Mouse (Mus musculus) lung, adult 2 months (tissue): ENCODE results near the gene Exosc9. TPM values are rescaled to one million over a fixed set of nuclear protein-coding genes. Genes with fewer than 3 reads are reported as not detected.

ENCODE experiments used
- DNase-seq: peaks from one replicate; pipeline ENCODE4 v3.0.0; 2022
- H3K4me1 ChIP-seq: fragments of 200-500 bp; 2 replicates; pipeline ENCODE4 v1.6.1; 2011; ENCODE audit warnings: low read length; ENCODE audit not compliant: control insufficient read depth, insufficient read depth
- H3K4me3 ChIP-seq: fragments of 200-500 bp; replicated peaks from 2 replicates; pipeline ENCODE3; 2011; ENCODE audit warnings: low read depth, mild to moderate bottlenecking, control low read depth, low read length; ENCODE audit errors: extremely low read depth
- CTCF ChIP-seq: fragments of 200-500 bp; IDR thresholded peaks from 2 replicates; pipeline ENCODE4 v1.5.1; 2011; ENCODE audit warnings: mild to moderate bottlenecking, low read length, control low read depth; ENCODE audit not compliant: insufficient read depth
- POLR2A ChIP-seq: fragments of 200-500 bp; IDR thresholded peaks from 2 replicates; pipeline ENCODE4 v1.6.1; 2011; ENCODE audit warnings: low read depth, mild to moderate bottlenecking, control low read depth, low read length, borderline replicate concordance; ENCODE audit errors: extremely low read depth
- WGBS: fragments of 180-500 bp; shearing (Covaris S2); methylation state at CpG from one replicate; pipeline ENCODE4 v1.1.7; 2018; 5-methylcytosine and 5-hydroxymethylcytosine counted together
- polyA plus RNA-seq: library from polyadenylated mRNA; depleted of rRNA; stranded (reverse); fragments of >200 nt; gene quantifications from 2 replicates; pipeline ENCODE4 v1.2.3, GENCODE M21; 2012; rRNA removed

Exosc9 gene
- polyA plus RNA-seq, 1 experiment: 9.5 TPM

DNA sequence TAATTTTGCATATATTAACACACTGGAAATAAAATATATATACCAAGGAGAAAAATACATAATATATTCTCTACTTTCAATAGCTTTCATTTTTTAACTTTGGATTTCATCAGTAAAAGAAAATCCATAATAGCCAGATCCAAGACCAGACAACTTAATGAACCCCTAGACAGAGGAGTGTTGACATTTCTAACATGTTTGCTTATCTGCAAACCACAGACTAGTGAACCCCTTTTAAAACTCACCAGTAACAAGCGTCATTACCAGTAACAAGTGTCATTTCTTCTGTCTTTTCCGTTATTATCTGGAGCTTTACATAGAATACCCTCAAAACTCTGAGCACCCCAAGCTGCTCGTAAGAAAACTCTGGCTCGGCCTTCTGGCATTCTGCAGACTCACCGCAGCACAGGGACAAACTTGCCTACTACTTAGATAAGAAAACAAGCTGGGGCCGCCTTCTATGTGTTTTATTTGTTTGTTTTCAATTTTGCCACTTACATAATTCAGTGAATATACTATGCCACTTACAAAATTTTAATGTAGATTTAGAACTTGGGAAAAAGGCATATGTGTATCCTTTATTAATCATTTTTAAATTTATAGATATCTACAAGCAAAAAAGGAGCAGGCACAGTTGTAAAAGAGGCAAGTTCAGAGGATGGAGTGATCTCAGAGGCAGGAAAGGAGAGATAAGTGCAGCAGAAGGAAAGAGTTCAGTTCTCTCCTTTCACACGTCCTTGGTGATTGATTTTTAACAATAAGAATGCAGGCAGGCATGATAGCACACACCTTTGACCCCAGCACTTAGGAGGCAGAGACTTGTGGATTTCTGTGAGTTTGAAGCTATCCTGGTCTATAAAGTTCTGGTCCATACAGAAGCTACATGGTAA lies 53.7 kb downstream of the Exosc9 start:
- no peak for TF ChIP-seq POLR2A
- TF ChIP-seq CTCF: no peak
- no peaks in the 10 kb centered on the region for H3K4me1 ChIP-seq
- no peak for DNase-seq
- H3K4me3 ChIP-seq: no peak overlapping the region
- 85% methylated on average over 7 of the region's 7 CpGs for WGBS

DNA sequence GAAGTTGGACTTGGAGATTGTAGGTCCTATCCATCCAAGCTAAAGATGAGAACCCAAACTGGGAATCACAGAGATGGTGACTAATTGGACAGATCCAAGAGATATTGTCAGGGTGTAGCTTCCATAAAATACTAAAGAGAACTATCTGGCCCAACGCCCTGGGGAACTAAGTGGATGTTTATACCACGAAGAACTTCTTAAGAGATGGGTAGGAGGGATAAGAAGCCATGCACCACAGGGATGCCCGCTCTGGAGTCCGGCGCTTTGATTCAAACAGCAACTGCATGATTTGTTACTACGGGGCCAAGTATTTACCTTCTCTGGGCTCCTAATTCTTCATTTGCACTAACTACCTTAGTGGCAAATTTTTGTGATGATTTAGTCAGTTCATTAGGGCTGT lies 60.3 kb downstream of the Exosc9 start:
- DNase-seq: no peak
- Histone ChIP-seq H3K4me3 (peak overlapping the region; percentile 75), H3K4me1 (0 out of 2 replicates have a peak, but pooled peaks cover 3% of the 10 kb centered on the region)
- TF ChIP-seq POLR2A: no peak
- TF ChIP-seq CTCF: no peak
- 7% methylated on average over 6 of the region's 6 CpGs for WGBS

- TF ChIP-seq POLR2A (peak; percentile 56; the same call in 1 of the 2 replicates), CTCF (no peak)
- 2% methylated on average over 38 of the region's 38 CpGs for WGBS
- peak; percentile 84 for DNase-seq
Observed at GRCm38 (mm10) chr3:36613202-36613907, 60.9 kb downstream of the Exosc9 start, which contains the start of gene Bbs7. Gene Bbs7 (minus strand): TSS chr3:36613477.

GRCm38 (mm10) chr3:36613908-36614255 lies 61.5 kb downstream of the Exosc9 start:
- WGBS: 53% methylated on average over 5 of the region's 5 CpGs
- H3K4me3 ChIP-seq: no peak overlapping the region
- no peak for DNase-seq

More at GRCm38 (mm10) chr3:36613202-36613907, 60.9 kb downstream of the Exosc9 start, which contains the start of gene Bbs7:
- 0 out of 2 replicates have a peak, but pooled peaks cover 3% of the 10 kb centered on the region for H3K4me1 ChIP-seq
- H3K4me3 ChIP-seq: peak within 1 kb of the TSS; percentile 75

More at GRCm38 (mm10) chr3:36613908-36614255, 61.5 kb downstream of the Exosc9 start:
- H3K4me1 ChIP-seq: 0 out of 2 replicates have a peak, but pooled peaks cover 3% of the 10 kb centered on the region
- TF ChIP-seq CTCF: no peak
- TF ChIP-seq POLR2A: no peak

Other genes starting within 250 kb of the Exosc9 start
- gene Anxa5, start 76.7 kb upstream of the Exosc9 start, polyA plus RNA-seq: 1,219 and 1,294 TPM in 2 replicates
- 2.6 and 4.1 TPM in 2 replicates for gene 1810062G17Rik, start 76.7 kb upstream of the Exosc9 start, polyA plus RNA-seq
- gene Gm11549, start 30.8 kb upstream of the Exosc9 start, polyA plus RNA-seq: 0.04 TPM in 1 of 2 replicates, not detected in the other
- gene Ccna2, start 19.5 kb downstream of the Exosc9 start, polyA plus RNA-seq: 4.3 and 4.7 TPM in 2 replicates
- 3.7 and 4.6 TPM in 2 replicates for gene Bbs7, start 60.9 kb downstream of the Exosc9 start, polyA plus RNA-seq
- gene Trpc3, start 137.6 kb downstream of the Exosc9 start, polyA plus RNA-seq: 2.6 and 3.6 TPM in 2 replicates